Comparison of ENCODE assay signal across 17 mouse cellular contexts in genomic region chr5:74361531-74361930, GRCm38 (mm10).
A peak's percentile ranks its signal among the peaks of the same experiment; 100 is the strongest.
DNase-seq lines count a peak whose midpoint lies in the region; ATAC-seq lines count a peak whose summit lies in the region.
"Had no signal": no experiment of that assay in that cellular context is flagged by ENCODE, and none has a peak within 500 bp of the region (broad histone marks: within the 10 kb centered on the region; RNA-seq: fewer than 3 reads in every experiment).

No protein-coding gene starts in this region.

- no peaks in the 10 kb centered on the region for H3K36me3 ChIP-seq in midbrain, embryonic 11.5 days (ENCODE audit: control insufficient read depth, insufficient read depth, low read length)
- no peaks in the 10 kb centered on the region for H3K36me3 ChIP-seq in midbrain, embryonic 14.5 days (ENCODE audit: control insufficient read depth, insufficient read depth, low read length)
- no peaks in the 10 kb centered on the region for H3K36me3 ChIP-seq in lung, embryonic 15.5 days
- no peaks in the 10 kb centered on the region for H3K36me3 ChIP-seq in midbrain, embryonic 15.5 days (replicated peaks)
- H3K36me3 ChIP-seq: embryonic facial prominence, embryonic 12.5 days; kidney, embryonic 15.5 days; limb, embryonic 12.5 days; neural tube, embryonic 13.5 days; stomach, embryonic 15.5 days had no signal

- H3K4me3 ChIP-seq in midbrain, embryonic 11.5 days (ENCODE audit: low read depth, low read length): no peak overlapping the region
- H3K4me3 ChIP-seq in midbrain, embryonic 14.5 days (replicated peaks; ENCODE audit: low read depth, low read length): no peak overlapping the region
- no peak overlapping the region for H3K4me3 ChIP-seq in lung, embryonic 15.5 days
- H3K4me3 ChIP-seq in midbrain, embryonic 15.5 days: no peak overlapping the region
- H3K4me3 ChIP-seq: embryonic facial prominence, embryonic 12.5 days; heart, adult 2 months; kidney, embryonic 15.5 days; limb, embryonic 12.5 days; neural tube, embryonic 13.5 days; stomach, embryonic 15.5 days had no signal

- H3K4me2 ChIP-seq in midbrain, embryonic 11.5 days: no peak overlapping the region
- H3K4me2 ChIP-seq in midbrain, embryonic 14.5 days (ENCODE audit: low read length): no peak overlapping the region
- H3K4me2 ChIP-seq in lung, embryonic 15.5 days: no peak overlapping the region
- H3K4me2 ChIP-seq in midbrain, embryonic 15.5 days: no peak overlapping the region
- H3K4me2 ChIP-seq: embryonic facial prominence, embryonic 12.5 days; kidney, embryonic 15.5 days; limb, embryonic 12.5 days; neural tube, embryonic 13.5 days; stomach, embryonic 15.5 days had no signal

- H3K9ac ChIP-seq in midbrain, embryonic 11.5 days (ENCODE audit: low read length): no peak overlapping the region
- no peak overlapping the region for H3K9ac ChIP-seq in midbrain, embryonic 14.5 days (replicated peaks; ENCODE audit: low read length)
- H3K9ac ChIP-seq in lung, embryonic 15.5 days: no peak overlapping the region
- no peak overlapping the region for H3K9ac ChIP-seq in midbrain, embryonic 15.5 days
- H3K9ac ChIP-seq: embryonic facial prominence, embryonic 12.5 days; kidney, embryonic 15.5 days; limb, embryonic 12.5 days; neural tube, embryonic 13.5 days; stomach, embryonic 15.5 days had no signal

- no peak overlapping the region for H3K27ac ChIP-seq in midbrain, embryonic 11.5 days (ENCODE audit: low read depth, low read length)
- no peak overlapping the region for H3K27ac ChIP-seq in midbrain, embryonic 14.5 days (replicated peaks; ENCODE audit: low read depth, low read length)
- H3K27ac ChIP-seq in lung, embryonic 15.5 days: no peak overlapping the region
- H3K27ac ChIP-seq in midbrain, embryonic 15.5 days: no peak overlapping the region
- H3K27ac ChIP-seq: embryonic facial prominence, embryonic 12.5 days; heart, adult 2 months; kidney, embryonic 15.5 days; limb, embryonic 12.5 days; macrophage; neural tube, embryonic 13.5 days; stomach, embryonic 15.5 days had no signal

- H3K9me3 ChIP-seq in midbrain, embryonic 11.5 days (ENCODE audit: control insufficient read depth, low read length): no peaks in the 10 kb centered on the region
- no peaks in the 10 kb centered on the region for H3K9me3 ChIP-seq in midbrain, embryonic 14.5 days (ENCODE audit: control insufficient read depth, low read length)
- no peaks in the 10 kb centered on the region for H3K9me3 ChIP-seq in lung, embryonic 15.5 days
- H3K9me3 ChIP-seq in midbrain, embryonic 15.5 days: no peaks in the 10 kb centered on the region
- H3K9me3 ChIP-seq: embryonic facial prominence, embryonic 12.5 days; kidney, embryonic 15.5 days; limb, embryonic 12.5 days; neural tube, embryonic 13.5 days; stomach, embryonic 15.5 days had no signal

- no peaks in the 10 kb centered on the region for H3K4me1 ChIP-seq in midbrain, embryonic 11.5 days (ENCODE audit: control insufficient read depth, insufficient read depth, low read length)
- peaks cover 15% of the 10 kb centered on the region for H3K4me1 ChIP-seq in midbrain, embryonic 14.5 days (ENCODE audit: control insufficient read depth, insufficient read depth, low read length)
- peaks cover 18% of the 10 kb centered on the region for H3K4me1 ChIP-seq in lung, embryonic 15.5 days
- peaks cover 5% of the 10 kb centered on the region for H3K4me1 ChIP-seq in midbrain, embryonic 15.5 days

- whole genome bisulfite sequencing in midbrain, embryonic 11.5 days: 84% methylated on average over 5 of the region's 5 CpGs
- WGBS in midbrain, embryonic 14.5 days: 84% methylated on average over 5 of the region's 5 CpGs
- WGBS in lung, embryonic 15.5 days: 24% methylated on average over 5 of the region's 5 CpGs
- 87% methylated on average over 5 of the region's 5 CpGs for WGBS in midbrain, embryonic 15.5 days

- no peaks in the 10 kb centered on the region for H3K27me3 ChIP-seq in midbrain, embryonic 11.5 days (ENCODE audit: control insufficient read depth, insufficient read depth, low read length)
- no peaks in the 10 kb centered on the region for H3K27me3 ChIP-seq in midbrain, embryonic 14.5 days (ENCODE audit: control insufficient read depth, insufficient read depth, low read length)
- no peaks in the 10 kb centered on the region for H3K27me3 ChIP-seq in lung, embryonic 15.5 days
- H3K27me3 ChIP-seq in midbrain, embryonic 15.5 days (replicated peaks): no peaks in the 10 kb centered on the region
- H3K27me3 ChIP-seq: embryonic facial prominence, embryonic 12.5 days; kidney, embryonic 15.5 days; limb, embryonic 12.5 days; stomach, embryonic 15.5 days had no signal

- intact Hi-C loops in heart, postnatal 10 days (cut with DNase I): no loop called here

- peak; percentile 53 for DNase-seq in midbrain, embryonic 11.5 days (ENCODE audit: low spot score, missing footprints)
- no peak for DNase-seq in midbrain, embryonic 14.5 days
- peak; percentile 68 for DNase-seq in heart, postnatal 10 days
- no peak for DNase-seq in thymus, adult 18-20 months
- DNase-seq in urinary bladder, postnatal 36 days (ENCODE audit: low spot score in 2 of 2): no peak
- no peak for DNase-seq in testis, postnatal 14 days (ENCODE audit: low spot score)
- DNase-seq: cerebellum, adult 8-10 months; thymus, postnatal 4 days had no signal

- no peak for ATAC-seq in midbrain, embryonic 11.5 days (ENCODE audit: low FRiP score)
- ATAC-seq in midbrain, embryonic 14.5 days (ENCODE audit: low FRiP score, low TSS enrichment): no peak
- ATAC-seq in lung, embryonic 15.5 days (ENCODE audit: borderline replicate concordance, extremely low read depth, low FRiP score, low TSS enrichment): peak; percentile 93; the same call in 1 of the 2 replicates
- ATAC-seq in midbrain, embryonic 15.5 days (replicated peaks): no peak

Comparison
In these comparisons a context has a peak if more than half of its experiments do, and no peak if none do; other contexts are left out.
1. DNase-seq: peak in midbrain, embryonic 11.5 days (single experiment) and heart, postnatal 10 days (2 of 2); none in midbrain, embryonic 14.5 days (single experiment), thymus, adult 18-20 months (0 of 2), urinary bladder, postnatal 36 days (0 of 2) and testis, postnatal 14 days (single experiment).